Mouse (Mus musculus) megakaryocyte-erythroid progenitor cell, adult 5-6 weeks (primary cell): ENCODE data around the gene Erbin. TPM values are rescaled to one million over a fixed set of nuclear protein-coding genes. Genes with fewer than 3 reads are reported as not detected.

Experiments
- total RNA-seq, 2 experiments: library from RNA; stranded (forward) in 1 of 2; stranded (reverse) in 1 of 2; fragments of 200-1000, 215-1000 nt in 1 of 2; fragments of >200 nt in 1 of 2; fragmentation: Nextera tagmentation in 1 of 2; gene quantifications; 2 replicates each; pipeline ENCODE4 v1.2.3; 2014 to 2017

The Erbin gene
- total RNA-seq, 2 experiments from 2014 or later, result 70.5 to 111 TPM

Other genes starting within 250 kb of the Erbin start
- gene Srek1, start 145.9 kb downstream of the Erbin start, total RNA-seq (2014; fragmentation: Nextera tagmentation), result 95.7 and 113 TPM in 2 replicates
- 108 and 122 TPM in 2 replicates for gene Srek1, start 145.9 kb downstream of the Erbin start, total RNA-seq (2017)
- gene Nln, start 189.1 kb upstream of the Erbin start, total RNA-seq (2014; fragmentation: Nextera tagmentation), result 29.4 and 34.9 TPM in 2 replicates
- 47.9 and 58.8 TPM in 2 replicates for gene Nln, start 189.1 kb upstream of the Erbin start, total RNA-seq (2017)
- not detected in 2 replicates for gene Sgtb, start 189.2 kb upstream of the Erbin start, total RNA-seq (2014; fragmentation: Nextera tagmentation)
- gene Sgtb, start 189.2 kb upstream of the Erbin start, total RNA-seq (2017), result not detected in 2 replicates